Mouse (Mus musculus): ENCODE measurements around the gene Hsp90b1. TPM values are rescaled to one million over a fixed set of nuclear protein-coding genes. Genes with fewer than 3 reads are reported as not detected.

Hsp90b1 gene
- total RNA-seq (2023; ENCODE audit: inconsistent age) = 350 to 426 TPM (median 386 TPM) in 4 replicates

GRCm38 (mm10) chr10:86705318-86705921, at the start of gene Hsp90b1, which contains the start of gene Ttc41:
Gene Hsp90b1 (minus strand): TSS chr10:86705509.
Gene Ttc41 (plus strand): TSS chr10:86705811.

Other genes starting within 250 kb of the Hsp90b1 start
- not detected in 4 replicates for gene Syn3, start 206.6 kb downstream of the Hsp90b1 start, total RNA-seq (2023; ENCODE audit: inconsistent age)
- gene Ttc41, start 302 bp upstream of the Hsp90b1 start, total RNA-seq (2023; ENCODE audit: inconsistent age) = 1.8 to 3.3 TPM (median 2.3 TPM) in 4 replicates
- 4.6 to 7.4 TPM (median 5.6 TPM) in 4 replicates for gene Gm49358, start 58.5 kb upstream of the Hsp90b1 start, total RNA-seq (2023; ENCODE audit: inconsistent age)
- gene Nt5dc3, start 73.5 kb upstream of the Hsp90b1 start, total RNA-seq (2023; ENCODE audit: inconsistent age) = 12.3 to 16.5 TPM (median 15.7 TPM) in 4 replicates